Mouse (Mus musculus): Measurements from ENCODE around the gene Pdrg1.

DNA sequence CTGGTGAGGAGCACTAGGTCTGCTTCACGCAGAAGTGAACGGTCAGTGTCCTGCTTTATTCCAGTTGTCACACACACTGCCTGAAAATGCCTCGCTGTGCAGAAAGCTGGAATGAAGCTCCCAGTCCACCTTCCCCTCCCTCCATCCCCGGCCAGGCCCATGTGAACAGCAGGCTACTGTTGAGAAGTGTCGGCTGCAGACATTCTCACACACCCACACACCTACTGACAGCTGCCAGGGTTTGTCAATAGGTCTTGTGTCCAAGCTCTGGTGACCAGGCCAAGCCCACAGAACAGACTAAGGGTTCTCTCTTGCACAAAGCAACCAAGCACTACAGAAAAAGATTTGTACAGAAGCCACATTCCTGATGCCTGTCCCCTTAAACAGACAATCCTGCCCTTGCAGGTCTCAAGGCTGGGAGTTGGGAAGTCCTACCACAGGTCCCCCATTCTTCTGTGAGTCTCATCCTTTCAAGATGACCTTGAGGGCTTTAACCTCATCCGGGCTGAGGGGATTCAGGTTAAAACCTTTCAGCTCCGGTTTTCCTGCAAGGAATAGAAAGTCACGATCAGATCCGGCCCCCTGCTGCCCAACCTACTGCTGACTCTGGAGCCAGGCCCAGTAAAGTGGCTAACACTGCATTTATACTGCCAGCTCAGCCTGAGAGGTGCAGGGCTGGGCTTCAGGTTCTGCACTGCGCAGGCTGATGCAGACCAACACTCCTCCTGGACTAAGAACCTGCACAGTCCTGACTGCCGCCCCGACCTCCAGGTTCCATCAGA lies 5.8 kb downstream of the Pdrg1 start:
- TF ChIP-seq CTCF (IDR thresholded peaks at IDR 0.05; ENCODE audit: low read depth, low read length) (no peak), POLR2A (IDR thresholded peaks at IDR 0.05; ENCODE audit: extremely low read depth, insufficient read depth, low read length) (no peak)

Data from liver, adult 2 months (tissue).